Mouse (Mus musculus) bone marrow, adult 2 months (tissue): Measurements from ENCODE around the gene Cst9.

Experiments
- CTCF ChIP-seq: fragments of 200-500 bp; IDR thresholded peaks from 2 replicates; pipeline ENCODE4 v1.5.1; 2011; ENCODE audit warnings: low read length, control low read depth; ENCODE audit not compliant: control insufficient read depth, insufficient read depth
- POLR2A ChIP-seq: fragments of 200-500 bp; IDR thresholded peaks from 2 replicates; pipeline ENCODE4 v1.6.1; 2011; ENCODE audit warnings: low read depth, mild to moderate bottlenecking, control low read depth, low read length, borderline replicate concordance; ENCODE audit not compliant: control insufficient read depth

DNA sequence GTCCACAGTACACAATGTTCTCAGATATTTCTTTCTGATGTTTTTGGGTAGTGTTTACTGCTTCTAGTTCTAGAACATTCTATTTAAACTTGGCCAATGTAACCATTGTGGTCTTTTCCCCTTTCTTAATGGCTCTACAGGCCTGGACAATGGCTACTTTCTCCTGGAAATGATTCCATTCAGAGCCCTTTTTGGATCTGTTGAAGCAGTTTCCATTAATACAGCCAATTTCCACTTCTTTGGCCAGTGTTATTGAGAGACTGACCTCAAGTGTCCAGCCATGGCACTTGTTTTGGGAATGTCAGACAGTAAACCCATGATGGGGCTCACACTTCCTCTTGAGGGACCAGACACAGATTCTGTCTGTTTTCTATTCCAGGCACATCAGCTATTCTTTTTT, 26.7 kb downstream of the Cst9 start:
- no peak for TF ChIP-seq CTCF
- no peak for TF ChIP-seq POLR2A
